Mouse (Mus musculus): Measurements from ENCODE around the gene Rbfox2.

GRCm38 (mm10) chr15:77034526-77034925 is 272.3 kb downstream of the Rbfox2 start:
- no peak for TF ChIP-seq POLR2A (IDR thresholded peaks at IDR 0.05; ENCODE audit: borderline replicate concordance, low read depth, low read length)
- TF ChIP-seq CTCF (IDR thresholded peaks at IDR 0.05; ENCODE audit: low read depth, low read length), result no peak

Measured in bone marrow macrophage, adult 2 months (primary cell).